Mouse (Mus musculus) brain, embryonic 14.5 days (tissue): ENCODE measurements around the gene Sspo.

ENCODE experiments used
- CTCF ChIP-seq: fragments of 200-500 bp; IDR thresholded peaks from 2 replicates; pipeline ENCODE4 v1.5.1; 2012; ENCODE audit warnings: inconsistent platforms, mild to moderate bottlenecking, moderate library complexity, borderline replicate concordance; ENCODE audit not compliant: insufficient read depth, insufficient read length; ENCODE audit errors: extremely low read depth
- POLR2A ChIP-seq: fragments of 200-500 bp; IDR thresholded peaks from 2 replicates; pipeline ENCODE4 v1.6.1; 2012; ENCODE audit warnings: mild to moderate bottlenecking, inconsistent platforms, borderline replicate concordance; ENCODE audit not compliant: poor library complexity, insufficient read depth, insufficient read length, severe bottlenecking; ENCODE audit errors: extremely low read depth

DNA sequence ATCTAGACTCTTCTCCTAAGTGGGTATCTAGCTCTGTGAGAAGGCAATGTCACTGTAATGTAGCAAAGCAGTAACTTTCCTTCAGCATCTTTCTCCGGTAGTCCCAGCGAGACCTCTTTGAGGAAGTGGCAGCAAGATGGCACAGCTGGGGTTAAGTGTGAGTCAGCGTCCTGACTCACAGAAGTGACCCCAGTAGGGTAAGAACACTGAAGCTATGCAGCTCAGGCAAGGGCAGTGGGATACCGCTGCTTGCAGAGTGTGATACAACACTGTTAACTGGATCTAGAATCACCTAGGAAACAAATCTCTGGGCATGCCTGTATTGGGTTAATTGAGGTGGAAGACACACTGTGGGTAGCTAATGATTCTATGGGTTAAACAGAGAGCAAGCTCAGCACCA lies 88.1 kb downstream of the Sspo start:
- TF ChIP-seq CTCF (no peak), POLR2A (no peak)
